Mouse (Mus musculus): Measurements from ENCODE around the gene Cnot6l.

The Cnot6l gene

DNA sequence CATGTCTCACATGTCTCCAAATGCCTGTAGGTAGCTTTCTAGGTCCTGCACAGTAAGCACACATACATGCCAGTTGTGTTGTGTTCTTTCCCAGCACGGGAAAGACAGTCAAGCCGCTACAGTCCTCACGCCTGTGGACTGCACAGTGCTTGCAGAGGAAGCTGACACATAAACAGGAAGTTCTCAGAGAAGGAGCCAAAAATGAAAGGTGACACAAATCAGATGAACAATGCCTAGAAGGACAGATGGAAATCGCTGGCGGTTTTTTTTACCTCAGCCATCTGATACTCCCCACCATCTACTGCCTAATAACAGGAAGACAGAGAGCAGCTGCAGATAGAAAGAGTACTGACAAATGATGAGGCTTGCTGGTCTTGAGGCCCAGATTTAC lies at the start of gene Cnot6l:
Gene Cnot6l, minus strand, starts transcription at position 151 of the 391 bp plus-strand sequence.
- in situ Hi-C loops (cut with MboI; ENCODE audit: unreplicated experiment in 2 of 2), result no loop called here

DNA sequence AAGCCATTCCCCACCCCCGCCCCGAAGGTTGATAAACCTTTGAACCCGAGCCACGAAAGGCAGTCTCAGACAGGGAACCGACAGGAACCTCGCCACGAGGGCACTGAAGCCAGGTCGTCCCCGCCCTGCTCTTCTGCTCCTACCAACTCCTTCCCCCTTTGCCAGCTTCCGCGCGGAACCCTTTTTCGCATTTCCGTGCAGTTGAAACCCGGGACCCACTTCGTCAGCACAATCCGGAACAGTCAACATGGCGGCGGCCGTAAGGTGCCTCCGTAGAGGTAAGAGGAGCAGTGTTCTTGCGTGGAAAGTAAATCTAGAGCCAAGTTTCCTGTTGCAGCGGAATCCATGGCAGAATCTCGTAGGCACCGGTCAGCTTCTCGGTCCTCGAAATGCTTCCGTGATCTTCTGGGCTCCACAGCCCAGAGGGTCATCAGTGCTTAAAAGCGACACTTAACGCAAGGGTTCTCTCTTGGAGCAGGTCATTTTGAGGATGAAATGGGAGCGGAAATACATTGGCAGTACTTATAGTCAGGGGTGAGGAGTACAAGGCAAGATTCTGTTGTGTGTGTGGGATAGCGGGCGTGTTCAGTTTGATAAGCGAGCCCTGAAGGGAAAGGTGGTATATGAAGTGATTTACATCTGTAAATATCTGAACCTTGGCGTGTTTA lies 46.1 kb upstream of the Cnot6l start:
- in situ Hi-C loops (cut with MboI; ENCODE audit: unreplicated experiment in 2 of 2), result loop anchor here (5.0 to 25.0 kb wide), 3 partner anchors 43 to 1802 kb away; no protein-coding TSS in a partner anchor

DNA sequence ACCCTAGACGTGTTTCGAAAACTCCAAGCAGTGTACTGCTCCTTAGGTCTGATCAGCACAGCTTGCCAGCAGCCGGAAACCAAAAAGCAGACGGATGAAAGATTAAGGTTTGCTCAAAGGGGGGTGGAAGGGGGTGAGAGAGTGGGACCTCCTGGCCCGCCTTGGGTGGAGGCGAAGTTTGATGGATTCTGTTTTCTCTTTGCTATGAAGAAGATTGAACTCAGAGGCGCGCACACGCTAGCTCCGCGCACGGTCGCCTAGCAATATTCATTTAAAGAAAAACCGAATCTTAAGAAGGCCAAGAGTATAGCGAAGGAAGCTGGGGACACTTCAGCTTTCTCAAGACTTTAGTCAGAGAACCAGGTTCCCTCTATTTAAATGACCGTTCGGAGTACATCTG lies 45.5 kb upstream of the Cnot6l start, which contains the start of gene Mrpl1:
Gene Mrpl1, plus strand, starts transcription at position 35 of the 400 bp plus-strand sequence.
- in situ Hi-C loops (cut with MboI; ENCODE audit: unreplicated experiment in 2 of 2), result loop anchor here (5.0 to 25.0 kb wide), 2 partner anchors 42 to 1803 kb away; no protein-coding TSS in a partner anchor

DNA sequence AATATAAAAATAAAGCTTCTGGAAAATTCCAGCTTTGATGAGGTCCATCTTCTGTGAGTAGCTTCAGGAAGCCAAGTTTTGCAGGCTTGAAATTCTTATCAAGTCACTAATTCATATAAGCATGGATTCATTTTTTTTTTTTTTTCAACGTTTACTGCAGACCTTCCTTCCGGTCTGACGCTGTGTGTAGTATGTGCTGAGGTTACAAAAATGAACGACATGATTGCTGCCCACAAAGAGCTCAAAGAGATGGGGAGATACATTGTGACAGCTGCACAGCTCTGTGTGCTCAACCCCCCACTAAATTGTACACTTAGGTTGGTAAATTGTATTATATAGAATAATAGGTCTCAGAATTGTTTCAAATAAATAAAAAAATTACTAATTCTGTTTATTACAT lies 44.6 kb upstream of the Cnot6l start:
- in situ Hi-C loops (cut with MboI; ENCODE audit: unreplicated experiment in 2 of 2), result loop anchor here (5.0 to 25.0 kb wide), 2 partner anchors 41 to 1804 kb away; no protein-coding TSS in a partner anchor

DNA sequence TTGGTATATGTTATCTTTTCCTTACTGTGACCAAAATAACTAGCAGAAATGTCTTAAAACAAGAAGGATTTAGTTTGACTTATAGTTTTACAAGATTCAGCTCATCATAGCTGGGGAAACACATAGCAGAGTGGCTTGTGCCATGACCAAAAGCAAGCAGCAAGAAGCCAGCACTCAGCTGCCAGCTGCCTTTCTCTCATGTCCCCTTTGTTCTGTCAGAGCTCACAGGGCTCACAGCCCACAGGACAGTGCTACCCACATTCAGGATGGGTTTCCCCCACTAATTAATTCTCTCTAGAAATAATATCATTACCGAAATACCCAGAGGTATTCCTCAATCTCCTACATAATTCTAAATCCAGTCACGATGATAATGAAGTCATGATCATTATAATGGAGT lies 43.6 kb upstream of the Cnot6l start:
- in situ Hi-C loops (cut with MboI; ENCODE audit: unreplicated experiment in 2 of 2), result loop anchor here (5.0 to 25.0 kb wide), 2 partner anchors 40 to 1805 kb away; no protein-coding TSS in a partner anchor

DNA sequence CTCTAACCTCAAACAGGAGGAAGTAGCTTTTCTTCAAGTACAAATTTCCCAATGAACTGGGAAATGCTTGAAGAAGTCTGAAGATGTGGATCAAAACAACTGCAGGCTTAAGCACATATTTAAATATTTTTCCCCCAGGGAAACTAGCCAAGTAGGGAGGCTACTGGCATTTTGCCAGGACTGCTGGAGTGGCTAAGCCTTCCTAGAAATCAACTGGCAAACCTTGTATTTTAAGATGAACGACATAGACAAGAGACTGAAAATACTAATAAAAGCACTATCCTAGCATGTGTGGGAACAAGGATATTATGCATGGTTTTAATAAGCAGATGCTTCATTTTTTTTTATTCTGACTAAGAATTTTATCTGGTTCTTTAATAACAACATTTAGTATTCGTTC lies 42.9 kb upstream of the Cnot6l start:
- in situ Hi-C loops (cut with MboI; ENCODE audit: unreplicated experiment in 2 of 2), result loop anchor here (5.0 to 25.0 kb wide), 2 partner anchors 40 to 1805 kb away; no protein-coding TSS in a partner anchor

DNA sequence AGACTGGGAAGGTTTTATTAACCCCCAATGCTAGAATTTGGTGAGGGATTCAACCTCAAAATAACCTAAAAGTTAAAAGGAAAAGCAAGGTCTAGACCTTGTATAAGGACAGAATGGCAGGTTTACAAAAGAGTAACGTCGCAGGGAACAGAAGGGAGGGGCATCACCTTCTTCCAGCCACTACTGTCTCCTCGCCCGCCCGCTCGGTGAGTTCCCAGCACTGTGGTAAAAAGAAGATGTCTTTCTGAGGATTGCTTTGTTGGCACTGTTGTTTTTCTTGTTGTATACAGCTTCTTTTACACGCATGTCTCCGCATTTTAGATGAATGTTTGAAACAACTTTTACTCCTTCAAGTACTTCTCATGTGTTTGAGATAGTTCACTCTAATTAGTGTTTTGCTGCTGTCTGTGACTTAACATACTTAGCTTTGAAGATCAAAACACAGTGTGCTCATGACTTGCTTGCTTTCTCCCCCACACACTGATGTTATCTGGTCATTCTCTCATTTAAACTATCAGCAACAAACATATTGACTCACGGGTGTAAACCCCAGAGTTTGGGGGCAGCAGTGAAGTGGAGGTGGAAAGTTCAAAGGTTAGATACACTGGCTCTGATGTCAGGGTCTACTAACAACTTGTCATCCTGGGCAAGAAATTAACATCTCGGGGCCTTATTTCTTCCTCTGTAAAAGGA lies 37.6 kb upstream of the Cnot6l start:
- in situ Hi-C loops (cut with MboI; ENCODE audit: unreplicated experiment in 2 of 2), result loop anchor here in 1 of 2 experiments (25.0 kb wide), 1 partner anchor 1811 kb away; no protein-coding TSS in a partner anchor

DNA sequence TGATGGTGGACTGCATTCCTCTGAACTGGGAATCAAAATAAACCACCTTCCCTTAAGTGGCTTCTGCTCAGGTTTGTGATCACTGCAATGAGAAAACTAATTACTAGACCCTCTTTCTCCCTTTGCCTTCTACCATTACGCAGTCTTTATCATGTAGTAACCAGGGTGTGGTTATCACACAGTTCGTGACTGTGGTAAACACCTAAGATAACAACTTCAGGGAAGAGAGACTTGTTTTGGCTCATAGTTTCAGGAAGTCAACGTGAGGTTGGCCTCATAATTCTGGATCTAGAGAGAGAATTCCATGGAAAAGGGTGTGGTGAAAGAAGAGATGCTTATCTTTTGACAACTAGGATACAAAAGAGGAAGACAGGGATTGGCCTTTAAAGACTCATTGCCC lies 36.3 kb upstream of the Cnot6l start:
- in situ Hi-C loops (cut with MboI; ENCODE audit: unreplicated experiment in 2 of 2), result loop anchor here in 1 of 2 experiments (25.0 kb wide), 1 partner anchor 1812 kb away; no protein-coding TSS in a partner anchor

DNA sequence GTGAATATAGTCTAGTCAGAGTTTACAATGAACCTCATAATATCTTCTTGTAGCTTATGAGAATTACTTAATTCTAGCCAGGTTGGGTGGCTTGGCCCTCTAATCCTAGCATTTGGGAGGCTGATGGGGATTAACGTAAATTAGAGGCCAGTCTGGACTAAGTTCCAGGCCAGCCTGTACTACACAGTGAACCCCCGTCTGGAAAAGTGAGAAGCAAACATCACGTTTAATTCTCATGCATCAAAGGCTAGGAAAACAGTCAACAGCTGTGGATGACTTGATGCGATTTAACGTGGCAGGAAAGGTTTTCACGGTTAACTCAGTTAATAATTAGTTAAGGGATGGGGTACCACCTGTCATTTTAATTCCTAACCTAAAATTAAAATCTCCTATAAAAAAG lies 34.3 kb upstream of the Cnot6l start:
- in situ Hi-C loops (cut with MboI; ENCODE audit: unreplicated experiment in 2 of 2), result no loop called here

DNA sequence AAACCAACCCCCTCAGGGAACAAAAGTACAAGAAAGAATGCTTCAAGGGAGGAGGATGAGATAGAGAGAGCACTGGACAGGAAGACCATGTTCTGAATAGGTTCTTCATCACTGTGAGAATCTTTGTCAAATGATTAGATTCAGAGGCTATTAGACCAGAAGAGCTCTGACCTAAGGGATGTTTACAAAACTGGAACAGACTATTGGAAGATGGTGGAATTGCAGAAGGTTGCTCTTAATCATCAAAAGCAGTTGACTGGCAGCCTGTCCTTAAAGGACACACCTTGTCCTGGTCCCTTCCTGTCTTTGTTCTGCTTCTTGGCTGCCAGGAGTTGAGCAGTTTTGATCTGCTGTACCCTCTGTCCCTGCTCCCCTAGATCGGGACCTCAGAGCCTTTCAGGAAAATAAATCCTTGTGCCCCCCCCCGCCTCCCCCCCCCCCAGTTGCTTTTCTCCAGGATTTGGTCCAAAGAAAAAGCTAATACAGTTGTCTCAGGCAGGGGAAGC lies 32.6 kb upstream of the Cnot6l start:
- in situ Hi-C loops (cut with MboI; ENCODE audit: unreplicated experiment in 2 of 2), result no loop called here

DNA sequence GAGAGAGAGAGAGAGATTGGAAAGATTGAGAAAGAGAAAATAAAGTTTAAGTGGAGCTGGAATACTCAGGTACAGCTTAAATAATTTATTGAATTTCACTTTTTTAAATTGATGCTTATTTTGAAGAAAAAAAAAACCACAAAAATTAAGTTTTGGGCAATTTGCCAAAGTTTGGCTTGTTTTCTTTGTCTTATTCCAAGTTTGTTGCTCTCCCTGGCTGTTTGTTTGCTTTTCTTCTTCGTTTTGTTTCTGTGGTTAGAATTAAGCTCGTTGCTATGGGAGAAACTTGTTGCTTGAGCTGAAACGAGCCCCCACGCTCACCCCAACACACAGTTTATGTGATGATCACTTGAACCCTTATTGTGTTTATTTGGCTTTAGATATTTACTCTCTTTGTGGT lies 27.3 kb upstream of the Cnot6l start:
- in situ Hi-C loops (cut with MboI; ENCODE audit: unreplicated experiment in 2 of 2), result no loop called here

DNA sequence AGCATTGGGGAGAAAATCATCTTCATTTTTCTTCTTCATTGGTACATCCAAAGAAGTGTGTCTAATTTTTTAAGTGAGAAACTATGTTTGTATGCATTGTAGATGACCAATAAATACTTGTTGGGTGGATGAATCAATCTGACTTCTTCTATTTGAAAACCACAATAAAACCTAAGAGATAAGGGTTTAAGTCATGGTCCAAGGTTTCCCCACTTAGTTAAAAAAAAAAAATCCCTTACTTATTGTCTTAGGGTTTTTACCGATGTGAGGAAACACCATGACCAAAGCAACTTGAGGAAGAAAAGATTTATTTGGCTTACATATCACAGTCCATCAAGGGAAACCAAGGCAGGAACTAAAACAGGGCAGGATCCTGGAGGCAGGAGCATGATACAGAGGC lies 25.8 kb upstream of the Cnot6l start:
- in situ Hi-C loops (cut with MboI; ENCODE audit: unreplicated experiment in 2 of 2), result no loop called here

DNA sequence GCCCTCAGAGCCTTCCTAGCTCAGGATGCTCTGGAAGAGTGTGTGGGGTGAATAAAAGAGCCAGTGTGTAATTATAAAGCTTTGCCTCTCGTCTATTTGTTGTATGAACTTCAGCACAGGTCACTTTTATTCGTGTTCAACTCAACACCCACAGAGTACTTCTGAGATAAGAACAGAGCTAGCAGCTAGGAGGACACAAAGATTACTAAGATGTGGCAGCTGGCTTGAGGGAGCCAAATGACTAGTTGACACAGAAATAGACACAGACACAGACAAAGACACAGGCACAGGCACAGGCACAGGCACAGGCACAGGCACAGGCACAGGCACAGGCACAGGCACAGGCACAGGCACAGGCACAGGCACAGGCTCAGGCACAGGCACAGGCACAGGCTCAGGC lies 20.0 kb upstream of the Cnot6l start:
- in situ Hi-C loops (cut with MboI; ENCODE audit: unreplicated experiment in 2 of 2), result no loop called here

DNA sequence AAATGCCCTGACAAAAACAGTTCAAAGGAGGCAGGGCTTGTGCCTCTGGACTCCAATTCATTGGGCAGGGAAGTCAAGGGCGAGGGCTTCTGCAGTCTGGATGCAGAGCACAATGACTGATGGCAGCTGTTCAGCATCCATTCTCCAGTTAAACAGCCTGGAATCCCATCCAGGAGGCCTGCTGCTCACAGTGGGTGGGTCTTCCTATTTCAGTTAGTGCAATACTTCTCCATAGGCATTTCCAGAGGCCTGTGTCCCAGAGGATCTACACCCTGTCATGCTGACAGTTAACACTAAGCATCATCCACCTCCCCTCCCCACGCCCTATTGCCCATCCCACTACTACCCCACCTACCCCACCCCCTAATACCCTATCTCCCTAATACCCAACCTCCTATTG lies 19.2 kb upstream of the Cnot6l start:
- in situ Hi-C loops (cut with MboI; ENCODE audit: unreplicated experiment in 2 of 2), result no loop called here

DNA sequence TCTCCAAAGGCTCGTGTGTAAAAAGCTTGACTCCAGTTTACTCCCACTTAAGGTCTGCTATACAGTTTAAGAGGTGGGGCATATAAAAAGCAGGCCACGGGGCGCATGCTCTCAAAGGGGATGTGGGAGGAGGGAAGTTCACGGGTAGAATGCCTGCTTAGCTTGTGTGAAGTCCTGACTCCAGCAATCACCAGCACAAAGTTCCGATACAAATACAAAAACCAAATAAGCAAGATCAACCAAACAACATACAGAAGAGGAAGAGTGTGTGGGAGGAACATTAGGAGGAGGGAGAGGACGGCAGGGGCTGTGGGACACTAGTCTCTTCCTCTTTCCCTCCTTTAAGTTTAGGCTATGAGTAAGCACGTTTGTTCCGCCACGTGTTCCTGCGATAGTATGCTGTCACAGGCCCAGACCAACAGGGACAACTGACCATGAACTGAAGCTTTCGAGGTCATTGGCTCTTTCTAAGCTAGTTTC lies 12.9 kb upstream of the Cnot6l start:
- in situ Hi-C loops (cut with MboI; ENCODE audit: unreplicated experiment in 2 of 2), result no loop called here

DNA sequence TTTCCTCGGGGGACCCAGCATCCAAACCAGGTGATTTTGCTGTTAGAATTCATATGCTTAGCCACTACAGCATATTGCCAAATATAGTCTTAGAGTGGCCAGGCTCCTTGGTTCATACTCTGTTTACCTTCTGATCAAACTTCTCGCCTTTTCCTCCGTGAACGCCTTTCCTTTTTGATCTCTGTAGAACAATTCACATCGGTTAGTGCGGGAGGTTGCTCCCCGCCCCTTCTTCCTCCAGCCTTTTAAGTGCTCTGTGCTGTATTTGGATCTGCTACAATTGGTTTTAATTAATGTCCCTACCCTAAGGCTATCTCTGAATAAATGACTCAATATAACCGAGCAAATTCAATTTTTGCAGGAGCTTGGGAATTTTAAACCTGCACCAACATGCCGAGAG lies 12.2 kb upstream of the Cnot6l start:
- in situ Hi-C loops (cut with MboI; ENCODE audit: unreplicated experiment in 2 of 2), result no loop called here

DNA sequence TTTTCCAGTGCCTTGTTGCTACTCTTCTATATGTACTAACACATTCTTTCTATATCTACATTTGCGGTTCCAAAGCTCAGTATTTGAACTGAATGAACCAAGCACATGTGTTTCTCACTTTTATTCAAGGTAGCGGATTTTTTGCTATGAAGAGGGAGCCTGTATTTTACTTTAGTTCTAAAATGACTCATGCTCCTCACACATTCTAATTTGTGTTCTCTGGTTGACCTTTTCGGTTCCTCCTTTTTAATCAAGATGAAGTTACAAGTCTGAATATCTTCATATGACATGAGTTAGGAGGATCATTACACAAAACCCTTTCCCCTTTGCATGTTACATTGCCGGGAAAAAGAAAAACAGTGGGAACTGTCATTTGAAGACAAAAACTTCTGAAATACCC lies 7.8 kb upstream of the Cnot6l start:
- in situ Hi-C loops (cut with MboI; ENCODE audit: unreplicated experiment in 2 of 2), result no loop called here

DNA sequence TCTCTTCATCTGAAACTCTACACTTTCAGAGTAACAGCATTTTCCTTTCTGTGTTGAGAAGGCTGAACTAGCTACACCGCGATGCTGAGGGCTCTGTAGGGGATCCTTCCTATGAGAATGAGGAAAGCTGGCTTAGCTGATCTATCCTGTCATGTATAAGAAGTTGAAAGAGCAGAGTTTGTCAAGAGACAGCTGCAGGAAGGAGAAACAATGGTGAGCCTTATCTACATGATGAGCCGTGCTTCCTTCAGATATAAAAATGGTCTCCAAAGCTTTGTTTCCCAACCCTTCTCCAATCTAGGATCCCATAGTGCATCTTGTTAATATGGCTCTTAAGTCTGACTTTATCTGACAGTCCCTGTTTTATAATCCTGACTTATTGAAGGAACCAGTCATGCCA lies 6.5 kb upstream of the Cnot6l start:
- in situ Hi-C loops (cut with MboI; ENCODE audit: unreplicated experiment in 2 of 2), result no loop called here

DNA sequence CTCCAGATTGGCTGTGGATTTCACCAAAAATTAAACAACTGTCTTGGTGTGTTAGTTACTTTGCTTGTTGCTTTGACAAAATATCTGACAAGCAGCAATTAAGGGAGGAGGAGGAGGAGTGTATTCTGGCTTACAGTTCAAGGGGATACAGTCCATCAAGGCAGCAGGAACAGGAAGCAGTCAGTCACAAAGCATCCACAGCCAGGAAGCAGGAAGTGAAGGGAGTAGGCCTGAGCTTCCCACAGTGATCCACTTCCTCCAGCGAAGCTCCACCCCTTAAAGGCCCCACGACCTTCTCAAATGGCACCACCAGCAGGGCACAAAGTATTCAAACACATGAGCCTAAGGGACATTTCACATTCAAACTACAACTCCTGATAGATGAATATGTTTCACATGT lies 2.8 kb upstream of the Cnot6l start:
- in situ Hi-C loops (cut with MboI; ENCODE audit: unreplicated experiment in 2 of 2), result loop anchor here (5.0 kb wide), 1 partner anchor 41 kb away; the partner anchor contains the start of gene Mrpl1 (in 2 of the 2)

DNA sequence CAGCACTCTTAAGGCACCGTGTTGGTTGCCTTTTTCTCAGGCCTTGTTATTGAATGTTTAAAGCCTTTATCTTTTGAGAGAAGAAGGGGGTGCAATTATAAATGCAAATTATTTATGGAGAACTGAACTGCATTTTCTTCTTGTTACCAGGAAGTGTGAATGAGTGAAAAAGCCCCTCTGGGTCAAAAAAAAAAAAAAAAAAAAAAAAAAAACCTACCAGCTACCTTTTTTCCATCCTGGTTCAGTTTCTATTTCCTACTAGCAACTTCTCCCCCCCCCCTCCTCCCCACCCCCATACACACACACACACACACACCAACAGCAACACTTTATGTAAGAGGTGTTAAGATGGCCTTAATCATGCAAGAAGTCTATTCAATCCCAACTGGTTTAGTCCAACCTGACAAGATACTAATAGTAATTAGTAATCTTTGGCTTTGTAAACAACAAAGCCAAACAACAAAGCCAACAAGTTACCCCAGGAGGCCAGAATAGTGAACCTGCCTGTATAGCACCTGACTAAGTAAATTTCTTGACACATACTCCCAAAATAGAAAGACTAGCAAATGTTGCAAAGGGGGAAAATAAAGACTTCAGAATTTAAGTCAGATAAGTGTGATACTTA lies 463 bp downstream of the Cnot6l start:
- in situ Hi-C loops (cut with MboI; ENCODE audit: unreplicated experiment in 2 of 2), result no loop called here
